Mouse (Mus musculus) layer of hippocampus, postnatal 14 days (tissue): ENCODE data around the gene Wee2. TPM values are rescaled to one million over a fixed set of nuclear protein-coding genes. Genes with fewer than 3 reads are reported as not detected.

Experiments used
- DNase-seq, 2 experiments: peaks; one replicate each; pipeline ENCODE4 v3.0.0; 2021 to 2022; ENCODE audit warnings: low spot score in 2 of 2, mixed read lengths in 1 of 2
- total RNA-seq, 2 experiments: library from RNA; stranded (reverse); gene quantifications; 2 replicates each; pipeline ENCODE4 v1.2.3; 2021

Gene Wee2
- total RNA-seq, 2 experiments from 2014 or later: not detected

- DNase-seq: peak; percentile 44 to 75
Observed at GRCm38 (mm10) chr6:40435151-40436046, 3.5 kb upstream of the Wee2 start.

DNA sequence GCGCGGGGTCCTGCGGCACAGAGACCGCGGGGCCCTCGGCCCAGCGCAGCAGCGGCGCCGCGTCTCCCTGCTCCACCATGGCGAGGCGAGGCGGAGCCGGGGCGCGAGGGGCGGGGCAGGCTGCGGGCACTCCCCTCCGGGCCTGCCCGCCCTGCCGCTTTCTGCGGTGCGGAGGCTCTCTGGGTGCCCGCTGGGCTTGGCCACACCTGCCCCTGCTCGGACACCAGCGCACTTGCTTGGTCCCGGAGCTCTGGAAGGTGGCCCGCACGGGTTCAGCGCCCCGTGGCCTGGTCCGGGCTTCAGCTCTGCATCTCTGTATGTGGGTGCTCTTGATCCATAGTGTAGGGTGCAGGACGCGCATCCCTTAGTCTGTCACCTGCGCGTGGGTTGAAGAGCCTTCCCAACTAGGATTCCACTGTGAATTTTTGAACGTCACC is 2.8 kb upstream of the Wee2 start, which contains the start of gene E330009J07Rik:
Gene E330009J07Rik (minus strand): TSS at position 89 of the 437 bp plus-strand sequence.
- peak; percentile 70 to 73 for DNase-seq

DNA sequence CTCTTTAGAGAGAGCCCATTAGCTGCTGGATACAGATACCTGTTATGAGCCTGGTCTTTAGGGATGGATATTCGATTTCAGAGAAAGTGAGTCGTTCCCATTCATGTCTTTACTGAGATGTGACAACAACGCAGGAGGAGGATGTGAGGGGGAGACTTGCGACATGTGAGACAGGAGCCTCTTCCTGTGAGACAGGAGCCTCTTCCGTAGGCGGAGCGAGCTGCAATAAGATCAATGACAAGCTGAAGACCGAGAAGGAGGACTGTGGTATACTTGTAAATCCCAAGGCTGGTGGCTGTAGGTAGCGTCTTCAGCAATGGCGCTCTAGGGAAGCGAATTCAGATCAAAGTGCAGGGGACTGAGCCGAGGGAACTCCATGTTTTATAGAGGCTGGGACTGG is 843 bp downstream of the Wee2 start:
- no peak for DNase-seq

GRCm38 (mm10) chr6:40441276-40441675 is 2.4 kb downstream of the Wee2 start:
- no peak for DNase-seq

DNA sequence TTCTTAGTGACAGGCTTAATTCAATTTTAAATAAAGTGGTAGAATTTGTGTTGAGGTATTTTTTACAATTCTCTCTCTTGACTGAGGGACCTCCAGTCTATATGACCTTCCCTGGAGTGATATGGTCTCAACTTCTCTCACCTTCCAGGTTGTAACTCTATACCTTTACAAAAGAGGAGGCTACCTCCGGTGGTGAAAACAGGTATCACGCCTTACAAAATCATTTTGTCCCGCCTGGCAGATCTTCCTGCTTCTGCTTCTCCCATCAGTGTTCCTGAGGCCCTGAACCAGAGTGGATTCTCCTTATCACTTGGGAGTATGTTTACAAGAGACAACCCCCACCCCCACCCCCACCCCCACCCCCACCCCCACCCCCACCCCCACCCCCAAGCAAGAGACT is 2.9 kb downstream of the Wee2 start:
- no peak for DNase-seq

DNA sequence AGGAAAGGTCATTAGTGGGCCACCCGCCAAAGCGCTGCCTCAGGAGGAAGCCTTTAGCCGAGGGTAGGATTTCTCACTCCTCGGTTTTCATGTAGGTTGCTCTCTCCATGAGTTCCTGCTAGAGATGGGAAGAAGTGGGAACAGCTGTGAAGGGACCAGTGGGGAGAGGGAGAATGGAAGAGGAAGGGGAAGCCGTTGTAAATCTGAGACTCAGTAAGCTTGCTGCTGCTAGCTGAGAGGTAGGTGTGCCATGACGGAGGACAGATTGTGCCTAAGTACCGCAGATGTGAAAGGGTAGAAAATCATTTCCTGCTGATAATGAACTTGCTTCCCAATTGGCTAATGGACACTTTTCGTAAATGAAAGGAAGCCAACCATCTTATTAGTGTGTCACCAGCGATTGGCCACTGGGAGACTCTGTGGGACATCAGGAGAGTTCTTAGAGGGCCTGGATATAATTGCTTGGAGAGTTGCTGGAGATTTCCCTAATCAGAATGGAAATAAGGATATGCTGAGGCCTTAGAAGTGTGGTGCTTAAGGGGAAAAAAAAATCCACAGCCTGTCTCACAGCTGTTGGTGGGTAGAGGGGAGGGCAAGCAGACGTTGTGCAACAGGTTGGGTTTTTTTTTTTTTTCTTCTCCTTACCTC is 4.5 kb downstream of the Wee2 start:
- DNase-seq: no peak

- no peak for DNase-seq
Observed at GRCm38 (mm10) chr6:40448626-40449025, 9.7 kb downstream of the Wee2 start.

- DNase-seq: no peak
Observed at GRCm38 (mm10) chr6:40454436-40455041, 15.7 kb downstream of the Wee2 start.

- DNase-seq: no peak
Observed at GRCm38 (mm10) chr6:40465710-40466109, 26.8 kb downstream of the Wee2 start.

DNA sequence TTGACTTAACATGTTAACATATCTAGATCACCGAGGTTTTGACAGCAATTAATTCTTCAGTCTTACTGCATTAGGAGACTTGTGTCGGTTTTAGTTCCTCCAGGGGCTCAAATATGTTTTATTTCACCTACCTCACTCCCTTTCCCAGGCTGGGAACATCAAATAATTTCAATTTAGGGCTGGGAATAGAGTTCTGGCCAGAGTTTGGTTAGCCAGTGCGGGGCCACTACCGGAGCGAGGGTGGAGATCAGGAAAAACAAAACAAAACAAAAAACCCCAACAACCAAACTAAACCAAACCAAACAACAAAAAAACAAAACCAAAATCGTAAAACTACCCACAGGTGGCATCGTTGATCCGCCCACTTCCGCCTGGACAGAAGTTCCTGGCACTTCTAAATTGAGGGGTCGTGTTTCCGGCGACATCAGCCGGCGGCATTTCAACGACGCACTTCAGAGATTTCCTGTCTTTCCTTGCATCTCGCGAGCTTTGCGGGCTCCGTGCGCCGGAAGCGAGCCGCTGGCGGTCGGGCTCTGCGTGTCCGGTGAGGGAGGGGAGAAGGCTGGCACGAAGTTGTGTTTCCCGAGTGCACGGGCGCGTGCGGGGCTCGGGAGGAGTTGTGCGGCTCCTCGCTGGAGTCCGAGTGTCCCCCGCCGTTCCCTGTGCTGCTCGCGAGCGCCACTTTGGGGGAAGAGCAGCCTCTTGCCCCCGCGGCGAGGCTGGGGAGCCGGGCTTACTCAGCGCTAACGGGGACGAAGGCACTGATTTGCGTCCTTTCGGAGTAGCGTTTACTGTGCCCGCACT is 32.2 kb downstream of the Wee2 start, which contains the start of gene Ssbp1:
Gene Ssbp1 (plus strand): TSS at position 437 of the 804 bp plus-strand sequence.
- DNase-seq: peak; percentile 88 to 94

- no peak for DNase-seq
Observed at GRCm38 (mm10) chr6:40471720-40472010, 32.8 kb downstream of the Wee2 start.

GRCm38 (mm10) chr6:40476132-40476531 is 37.2 kb downstream of the Wee2 start:
- DNase-seq: no peak

GRCm38 (mm10) chr6:40479705-40480104 is 40.8 kb downstream of the Wee2 start:
- DNase-seq: peak in 1 of 2 experiments; percentile 24

DNA sequence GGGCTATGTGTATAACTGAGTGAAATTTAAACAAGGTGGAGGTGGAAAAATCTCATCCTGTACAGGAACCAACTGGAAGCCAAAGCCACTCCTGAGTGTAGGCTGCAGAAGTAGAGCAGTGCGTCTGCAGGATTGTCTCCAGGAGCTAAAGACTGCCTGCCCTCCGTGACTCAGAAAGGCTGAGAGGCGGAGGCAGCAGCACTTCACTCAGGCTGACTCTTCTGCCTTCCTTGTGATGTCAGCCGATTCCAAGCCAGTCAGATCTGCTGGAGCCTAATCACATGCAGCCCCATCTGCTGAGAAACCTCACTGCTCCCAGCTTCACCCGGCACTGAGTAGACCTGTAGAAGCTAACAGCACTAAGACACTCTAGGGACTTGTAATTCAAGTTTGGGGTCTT is 43.4 kb downstream of the Wee2 start:
- DNase-seq: no peak

DNA sequence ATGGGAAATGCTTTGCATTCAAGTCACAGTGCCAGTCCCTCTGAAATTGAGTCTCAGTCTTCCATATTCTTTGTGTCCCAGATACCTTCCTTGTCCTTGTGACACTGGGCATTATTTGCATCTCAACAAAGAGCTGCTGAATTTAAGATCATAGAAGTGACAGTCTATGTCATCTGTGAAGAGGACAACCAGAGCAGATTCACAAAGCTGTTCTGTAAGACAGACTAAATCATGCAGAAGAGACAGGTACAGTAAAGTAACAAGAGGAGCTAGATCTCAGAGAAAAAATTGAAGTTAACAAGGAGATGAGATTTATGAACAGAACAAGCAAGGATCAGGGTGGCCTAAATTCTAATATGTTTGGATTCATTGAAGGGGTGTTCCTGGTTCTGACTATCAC is 52.0 kb downstream of the Wee2 start, which contains the start of gene Tas2r137:
Gene Tas2r137 (plus strand): TSS at position 301 of the 400 bp plus-strand sequence.
- DNase-seq: no peak

DNA sequence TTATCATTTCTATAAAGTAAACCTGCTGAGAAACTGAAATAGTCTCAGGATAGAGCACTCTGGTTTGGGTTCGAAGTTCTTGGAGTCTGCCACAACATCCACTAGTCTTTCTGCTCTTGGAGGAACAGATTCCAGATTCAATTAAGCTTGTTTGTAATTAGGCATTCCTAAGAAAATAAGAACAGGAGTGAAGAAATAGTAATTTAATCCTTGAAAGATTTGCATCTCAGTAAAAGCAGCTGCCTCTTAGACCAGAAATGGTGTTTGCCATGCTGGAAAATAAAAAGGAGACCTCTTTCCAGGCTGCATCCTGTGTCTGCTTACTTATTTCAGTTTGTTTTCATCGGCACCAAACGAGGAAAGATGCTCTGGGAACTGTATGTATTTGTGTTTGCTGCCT is 54.3 kb downstream of the Wee2 start, which contains the start of gene Tas2r108:
Gene Tas2r108 (plus strand): TSS at position 301 of the 400 bp plus-strand sequence.
- DNase-seq: no peak

Other genes with a start within 250 kb of the Wee2 start
- gene Agk, start 113.9 kb upstream of the Wee2 start, total RNA-seq: 10 to 100 TPM; 50.4 to 53.9 TPM
- gene E330009J07Rik, start 3.0 kb upstream of the Wee2 start, total RNA-seq: 10 to 100 TPM; 40.8 to 44.6 TPM
- 10 to 100 TPM; 33.7 to 34.1 TPM for gene Ssbp1, start 32.3 kb downstream of the Wee2 start, total RNA-seq
- under 1 TPM in 1 of 2 experiments, not detected in 1; 0.30 TPM for gene Tas2r137, start 52.1 kb downstream of the Wee2 start, total RNA-seq
- under 1 TPM in 1 of 2 experiments, not detected in 1; 0.44 TPM for gene Tas2r108, start 54.4 kb downstream of the Wee2 start, total RNA-seq
- not detected for gene Prss37, start 80.4 kb downstream of the Wee2 start, total RNA-seq
- not detected for gene Olfr461, start 116.0 kb downstream of the Wee2 start, total RNA-seq
- not detected for gene Olfr460, start 130.4 kb downstream of the Wee2 start, total RNA-seq
- gene Clec5a, start 146.7 kb downstream of the Wee2 start, total RNA-seq: under 1 TPM; 0.37 to 0.45 TPM
- not detected for gene Tas2r138, start 174.2 kb downstream of the Wee2 start, total RNA-seq
- gene Mgam, start 189.7 kb downstream of the Wee2 start, total RNA-seq: under 1 TPM; 0.26 to 0.32 TPM